Mouse (Mus musculus): Measurements from ENCODE around the gene Sumo2. TPM values are rescaled to one million over a fixed set of nuclear protein-coding genes. Genes with fewer than 3 reads are reported as not detected.

Gene Sumo2
- total and polyA plus RNA-seq, 3 experiments = 64.7 to 177 (median 168) TPM

DNA sequence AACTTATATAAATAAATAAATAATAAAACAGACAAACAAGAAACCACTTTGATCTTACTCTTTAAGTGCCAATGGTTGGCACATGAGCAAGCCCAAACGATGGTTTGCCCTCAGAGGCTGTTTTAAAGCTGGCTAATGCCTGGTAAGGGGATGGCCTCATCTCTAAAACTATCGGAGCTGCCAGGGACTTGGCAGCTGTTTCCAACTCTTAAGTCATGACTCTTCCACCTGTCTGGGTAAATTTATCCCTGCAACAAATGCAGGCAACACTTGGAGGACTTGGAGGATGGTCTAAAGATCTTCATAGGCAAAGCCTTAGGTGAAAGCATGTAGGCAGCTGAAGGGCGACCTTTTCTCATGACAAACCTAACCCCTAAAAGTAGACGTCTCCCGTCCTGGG is 19.1 kb downstream of the Sumo2 start:
- WGBS = 80% methylated on average over 5 of the region's 5 CpGs
- H3K27ac ChIP-seq = no peak overlapping the region
- no peak for DNase-seq

DNA sequence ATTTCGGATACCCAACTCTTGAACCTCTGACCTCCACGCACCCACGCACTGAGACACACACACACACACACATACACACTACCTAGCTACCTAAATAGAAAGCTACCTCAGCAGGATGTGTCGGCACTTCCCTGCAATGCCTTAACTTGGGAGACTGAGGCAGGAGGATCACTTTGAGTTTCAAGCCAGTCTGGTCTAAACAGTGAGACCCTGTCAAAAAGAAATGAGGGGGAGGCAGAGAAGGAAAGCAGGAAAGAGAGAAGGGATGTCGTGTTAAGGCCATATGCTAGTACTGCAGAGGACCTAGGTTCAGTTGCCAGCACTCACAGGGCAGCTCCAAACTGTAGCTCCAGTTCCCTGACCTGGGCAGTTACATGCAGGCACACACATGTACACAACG is 21.1 kb downstream of the Sumo2 start:
- Histone ChIP-seq H3K36me3 (ENCODE audit: control insufficient read depth, insufficient read depth, low read length) (no peaks in the 10 kb centered on the region), H3K27ac (no peak overlapping the region), H3K9ac (ENCODE audit: low read depth, low read length) (no peak overlapping the region), H3K4me1 (ENCODE audit: control insufficient read depth, insufficient read depth, low read length) (peaks cover 13% of the 10 kb centered on the region), H3K4me3 (no peak overlapping the region), H3K79me2 (replicated peaks; ENCODE audit: control insufficient read depth, insufficient read depth, low read length) (no peaks in the 10 kb centered on the region; the same call in 1 of the 2 replicates), H3K27me3 (ENCODE audit: control insufficient read depth, insufficient read depth, low read length) (no peaks in the 10 kb centered on the region)
- TF ChIP-seq CTCF (IDR thresholded peaks at IDR 0.05) (no peak), EP300 (IDR thresholded peaks at IDR 0.05; ENCODE audit: insufficient read depth, low read depth, low read length) (no peak)
- 63% methylated on average over 6 of the region's 6 CpGs for WGBS
- no peak for DNase-seq
- intact Hi-C loops (cut with DNase I) = no loop called here

More for the DNA sequence above, 19.1 kb downstream of the Sumo2 start:
- Histone ChIP-seq H3K36me3 (ENCODE audit: control insufficient read depth, insufficient read depth, low read length) (no peaks in the 10 kb centered on the region), H3K79me2 (replicated peaks; ENCODE audit: control insufficient read depth, insufficient read depth, low read length) (no peaks in the 10 kb centered on the region), H3K9ac (ENCODE audit: low read depth, low read length) (no peak overlapping the region), H3K4me1 (ENCODE audit: control insufficient read depth, insufficient read depth, low read length) (peaks cover 11% of the 10 kb centered on the region), H3K27me3 (ENCODE audit: control insufficient read depth, insufficient read depth, low read length) (no peaks in the 10 kb centered on the region), H3K4me3 (no peak overlapping the region)
- intact Hi-C loops (cut with DNase I) = no loop called here
- no peak for TF ChIP-seq CTCF (IDR thresholded peaks at IDR 0.05)

DNA sequence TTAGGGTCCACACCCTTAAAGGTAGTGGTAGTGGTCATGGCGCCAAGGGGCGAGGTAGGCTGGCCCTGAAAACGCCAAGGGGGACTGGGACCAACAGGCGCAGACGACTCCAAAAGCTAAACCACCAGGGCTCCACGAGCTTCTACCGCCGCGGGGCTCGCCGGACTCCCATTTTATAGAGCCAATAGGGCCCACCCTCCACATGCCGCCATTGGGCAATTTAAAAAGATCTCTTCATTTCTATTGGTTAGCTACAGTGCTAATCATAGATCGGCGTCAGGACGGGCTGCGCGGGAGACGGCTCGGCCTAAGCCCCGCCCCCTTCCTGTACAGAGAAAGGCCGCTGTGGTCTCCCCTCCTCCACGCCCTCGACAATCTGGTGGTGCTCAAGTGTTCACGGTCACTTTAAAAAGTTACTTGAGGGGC is 21.8 kb downstream of the Sumo2 start, which contains the start of gene Jpt1:
Jpt1 (minus strand) TSS at position 150 of the 426 bp plus-strand sequence.
- TF ChIP-seq POLR2A (IDR thresholded peaks at IDR 0.05; ENCODE audit: insufficient read depth, low read depth, low read length) = peak; percentile 100
- TF ChIP-seq CTCF (IDR thresholded peaks at IDR 0.05) = no peak
- TF ChIP-seq EP300 (IDR thresholded peaks at IDR 0.05; ENCODE audit: insufficient read depth, low read depth, low read length) = peak; percentile 52; the same call in 1 of the 2 replicates
- H3K36me3 ChIP-seq (ENCODE audit: control insufficient read depth, insufficient read depth, low read length) = no peaks in the 10 kb centered on the region
- H3K9ac ChIP-seq (ENCODE audit: low read depth, low read length) = peak within 1 kb of the TSS; percentile 90
- WGBS = under 1% methylated on average over 24 of the region's 24 CpGs
- peaks cover 18% of the 10 kb centered on the region for H3K4me1 ChIP-seq (ENCODE audit: control insufficient read depth, insufficient read depth, low read length)
- H3K79me2 ChIP-seq (replicated peaks; ENCODE audit: control insufficient read depth, insufficient read depth, low read length) = no peaks in the 10 kb centered on the region; the same call in 1 of the 2 replicates
- H3K4me3 ChIP-seq = peak within 1 kb of the TSS; percentile 94
- H3K27me3 ChIP-seq (ENCODE audit: control insufficient read depth, insufficient read depth, low read length) = no peaks in the 10 kb centered on the region
- H3K27ac ChIP-seq = peak within 1 kb of the TSS; percentile 75
- peak; percentile 96 to 97 for DNase-seq
- intact Hi-C loops (cut with DNase I) = loop anchor here (1.0 kb wide), 1 partner anchor 21 kb away; no protein-coding TSS in a partner anchor

DNA sequence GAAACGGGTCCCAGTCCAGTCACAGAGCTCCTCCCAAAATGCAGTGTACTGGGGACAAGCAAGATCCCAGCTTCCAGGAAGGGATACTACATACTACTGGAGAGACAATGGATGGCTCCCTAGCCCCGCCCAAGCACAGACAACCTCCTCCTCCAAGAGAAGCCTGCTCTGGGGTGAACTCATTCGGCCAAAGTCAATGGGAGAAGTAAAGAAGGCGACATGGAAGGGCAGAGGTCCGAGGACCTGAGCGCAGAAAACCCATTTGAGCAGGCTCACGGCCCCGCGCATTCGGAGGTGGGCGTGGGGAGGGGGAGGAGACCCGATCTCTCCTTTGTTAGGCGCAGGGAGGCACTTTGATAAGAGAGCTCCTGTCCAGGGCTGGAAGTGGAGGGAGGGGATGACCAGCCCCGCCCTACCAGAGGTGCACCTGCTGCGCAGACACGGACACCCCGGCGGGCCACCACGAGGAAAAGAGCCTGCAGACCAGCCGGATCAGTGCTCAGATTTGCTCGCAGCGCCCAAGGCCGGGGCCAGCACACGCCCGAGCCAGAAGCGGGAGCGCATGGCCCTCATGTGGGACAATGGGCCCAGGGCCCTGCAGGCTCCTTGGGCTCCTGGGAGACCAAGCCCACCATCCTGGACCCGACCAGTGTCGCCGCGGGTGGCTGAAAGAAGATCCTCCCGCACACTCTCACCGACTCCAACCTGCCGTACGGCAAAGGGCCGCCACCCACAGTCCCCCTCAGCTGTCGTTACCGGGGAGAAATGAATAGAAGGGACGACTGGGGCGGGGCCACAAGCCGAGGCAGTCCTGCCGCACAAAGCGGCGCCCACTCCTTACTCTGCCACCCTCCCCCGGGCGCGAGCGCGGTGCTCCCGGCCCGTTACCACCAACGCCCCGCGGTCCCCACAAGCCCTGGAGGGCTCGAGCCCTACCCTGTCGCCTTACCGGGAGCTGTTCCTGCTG is 22.5 kb downstream of the Sumo2 start:
- H3K4me3 ChIP-seq = peak overlapping the region; percentile 94
- TF ChIP-seq POLR2A (IDR thresholded peaks at IDR 0.05; ENCODE audit: insufficient read depth, low read depth, low read length) (no peak), EP300 (IDR thresholded peaks at IDR 0.05; ENCODE audit: insufficient read depth, low read depth, low read length) (no peak), CTCF (IDR thresholded peaks at IDR 0.05) (no peak)
- H3K4me1 ChIP-seq (ENCODE audit: control insufficient read depth, insufficient read depth, low read length) = peaks cover 18% of the 10 kb centered on the region
- peak in 1 of 2 experiments; percentile 53 for DNase-seq
- no peaks in the 10 kb centered on the region for H3K36me3 ChIP-seq (ENCODE audit: control insufficient read depth, insufficient read depth, low read length)
- H3K27me3 ChIP-seq (ENCODE audit: control insufficient read depth, insufficient read depth, low read length) = no peaks in the 10 kb centered on the region
- under 1% methylated on average over 57 of the region's 57 CpGs for WGBS
- peak overlapping the region; percentile 75 for H3K27ac ChIP-seq
- peak overlapping the region; percentile 90 for H3K9ac ChIP-seq (ENCODE audit: low read depth, low read length)
- no peaks in the 10 kb centered on the region; the same call in 1 of the 2 replicates for H3K79me2 ChIP-seq (replicated peaks; ENCODE audit: control insufficient read depth, insufficient read depth, low read length)
- intact Hi-C loops (cut with DNase I) = loop anchor here (1.0 to 2.0 kb wide), 2 partner anchors 22 to 23 kb away; partner anchors contain the start of gene Nt5c

DNA sequence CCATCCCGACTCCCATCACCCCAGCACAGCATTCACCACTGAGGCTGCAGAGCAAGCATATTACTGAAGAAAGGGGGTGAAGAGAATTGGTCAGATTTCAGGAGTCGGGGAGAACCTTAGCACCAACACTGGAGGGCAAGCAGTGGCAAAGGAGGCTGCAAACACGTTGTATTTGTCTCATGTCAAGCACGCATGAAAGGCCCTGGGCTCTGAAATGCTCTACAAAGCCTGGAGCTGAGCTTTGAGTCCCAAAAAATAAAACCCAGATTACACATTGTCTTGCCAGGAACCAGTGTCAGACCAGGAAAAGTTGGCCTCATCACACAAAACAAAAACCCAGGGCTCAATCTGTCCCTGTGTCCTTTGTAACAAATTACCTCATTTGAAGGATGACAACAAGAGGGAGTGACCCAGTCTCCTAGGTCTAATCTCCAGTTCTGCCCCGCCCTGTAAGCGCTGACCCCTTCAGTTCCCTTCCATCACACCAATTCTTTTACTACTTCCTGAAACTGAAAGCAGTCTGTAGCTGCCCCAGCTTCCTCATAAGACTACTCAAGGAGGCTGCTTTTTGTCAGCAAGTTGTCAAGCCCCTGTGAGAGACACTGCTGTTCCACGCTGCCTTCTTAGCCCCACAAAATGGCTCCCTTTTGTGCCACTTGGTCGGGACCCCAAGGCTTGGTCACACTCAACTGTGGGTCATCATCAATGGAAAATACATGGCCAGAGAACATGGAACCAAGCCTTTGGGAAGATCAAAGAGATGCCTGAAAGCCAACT is 23.5 kb downstream of the Sumo2 start:
- DNase-seq = peak in 1 of 2 experiments; percentile 61
- no peaks in the 10 kb centered on the region for H3K36me3 ChIP-seq (ENCODE audit: control insufficient read depth, insufficient read depth, low read length)
- H3K27ac ChIP-seq = peak overlapping the region; percentile 75
- peak overlapping the region; percentile 94 for H3K4me3 ChIP-seq
- H3K9ac ChIP-seq (ENCODE audit: low read depth, low read length) = peak overlapping the region; percentile 90; the same call in 1 of the 2 replicates
- no peaks in the 10 kb centered on the region; the same call in 1 of the 2 replicates for H3K79me2 ChIP-seq (replicated peaks; ENCODE audit: control insufficient read depth, insufficient read depth, low read length)
- no peaks in the 10 kb centered on the region for H3K27me3 ChIP-seq (ENCODE audit: control insufficient read depth, insufficient read depth, low read length)
- H3K4me1 ChIP-seq (ENCODE audit: control insufficient read depth, insufficient read depth, low read length) = peaks cover 18% of the 10 kb centered on the region
- WGBS = 19% methylated on average over 8 of the region's 8 CpGs
- TF ChIP-seq POLR2A (IDR thresholded peaks at IDR 0.05; ENCODE audit: insufficient read depth, low read depth, low read length) (0 out of 2 replicates have a peak, but pooled peaks have one; percentile 45), EP300 (IDR thresholded peaks at IDR 0.05; ENCODE audit: insufficient read depth, low read depth, low read length) (no peak), CTCF (IDR thresholded peaks at IDR 0.05) (no peak)
- intact Hi-C loops (cut with DNase I) = loop anchor here (2.0 kb wide), 1 partner anchor 22 kb away; the partner anchor contains the start of gene Nt5c

Measured in heart, adult 2 months (tissue).